Mouse (Mus musculus) urinary bladder, postnatal 14 days (tissue): ENCODE measurements around the gene Itgad.
"Not testable (repeated sequence)": the region's sequence is repeated elsewhere in the genome, so short reads cannot be mapped to it uniquely, and the experiment has no call there.

Source experiments
- DNase-seq: peaks from one replicate; pipeline ENCODE4 v3.0.0; 2021; ENCODE audit warnings: low spot score

Itgad gene

DNA sequence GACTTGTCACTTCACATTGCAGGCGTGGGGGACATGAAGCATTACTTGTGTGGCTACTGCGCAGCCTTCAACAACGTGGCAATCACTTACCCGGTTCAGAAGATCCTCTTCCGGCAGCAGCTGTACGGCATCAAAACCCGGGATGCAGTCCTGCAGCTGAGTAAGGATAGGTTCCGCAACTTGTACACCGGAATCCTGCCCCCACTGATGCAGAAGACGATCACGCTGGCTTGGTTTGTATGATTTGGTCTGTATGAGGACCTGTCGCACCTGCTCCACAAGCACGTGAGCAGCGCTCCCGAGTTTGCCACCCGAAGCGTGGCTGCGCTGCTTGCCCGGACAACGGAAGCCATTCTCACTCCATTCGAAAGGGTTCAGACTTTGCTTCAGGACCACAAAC, at the start of gene Itgad:
TSS of gene Itgad (plus strand) at position 301 of the 400 bp plus-strand sequence.
- DNase-seq = no peak

DNA sequence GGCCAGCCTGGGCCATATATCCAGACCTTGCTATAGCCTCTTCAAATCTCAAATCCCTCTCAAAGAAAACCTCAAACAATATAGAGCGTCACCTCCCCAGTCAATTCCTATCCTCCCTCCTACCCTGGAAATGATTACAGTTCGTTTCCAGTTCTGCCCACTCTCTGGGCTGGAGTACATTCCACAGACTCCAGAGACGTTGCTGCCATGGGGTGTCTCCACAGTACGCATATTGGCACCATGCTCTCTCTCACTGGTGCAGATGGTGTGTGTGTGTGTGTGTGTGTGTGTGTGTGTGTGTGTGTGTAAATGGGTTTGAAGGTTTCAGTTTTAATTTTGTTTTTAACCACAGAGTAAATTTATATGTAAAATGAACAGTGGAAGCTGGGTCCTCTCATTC, 48.9 kb upstream of the Itgad start:
- no peak for DNase-seq

DNA sequence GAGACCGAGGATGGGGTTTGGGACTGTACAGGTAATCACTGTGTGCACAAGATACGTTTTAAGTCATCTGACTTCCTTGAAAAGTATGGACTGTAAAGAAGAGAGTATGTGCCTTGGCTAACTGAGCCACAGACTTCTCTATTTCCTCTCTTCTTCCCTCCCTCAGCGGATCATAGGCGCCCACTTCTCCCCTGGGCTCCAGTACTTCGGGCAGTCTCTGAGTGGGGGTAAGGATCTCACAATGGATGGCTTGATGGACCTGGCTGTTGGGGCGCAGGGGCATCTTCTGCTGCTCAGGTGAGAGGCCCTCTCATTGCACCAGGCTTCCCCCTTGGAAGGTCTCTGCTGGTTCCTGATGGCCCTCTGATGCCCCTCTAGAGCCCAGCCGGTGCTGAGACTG, 46.7 kb upstream of the Itgad start:
- no peak for DNase-seq

DNA sequence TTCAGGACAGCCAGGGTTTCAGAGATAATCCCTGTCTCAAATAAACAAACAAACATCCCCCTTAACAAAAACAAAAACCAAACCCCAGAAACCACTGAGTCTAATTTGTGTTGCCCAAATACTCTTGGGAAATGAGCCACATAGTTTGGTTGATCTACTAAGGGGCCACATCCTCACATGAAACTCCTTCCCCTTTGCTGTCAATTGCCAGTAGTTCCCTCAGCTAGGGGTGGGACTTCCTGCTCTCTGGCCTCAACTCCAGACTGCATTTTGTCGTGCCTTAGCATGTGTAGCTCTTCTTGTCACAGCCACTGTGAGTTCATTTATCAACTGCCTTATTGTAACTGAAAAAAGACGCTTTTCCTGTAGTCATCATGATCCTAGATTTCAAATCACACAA, 43.9 kb upstream of the Itgad start:
- DNase-seq = no peak

DNA sequence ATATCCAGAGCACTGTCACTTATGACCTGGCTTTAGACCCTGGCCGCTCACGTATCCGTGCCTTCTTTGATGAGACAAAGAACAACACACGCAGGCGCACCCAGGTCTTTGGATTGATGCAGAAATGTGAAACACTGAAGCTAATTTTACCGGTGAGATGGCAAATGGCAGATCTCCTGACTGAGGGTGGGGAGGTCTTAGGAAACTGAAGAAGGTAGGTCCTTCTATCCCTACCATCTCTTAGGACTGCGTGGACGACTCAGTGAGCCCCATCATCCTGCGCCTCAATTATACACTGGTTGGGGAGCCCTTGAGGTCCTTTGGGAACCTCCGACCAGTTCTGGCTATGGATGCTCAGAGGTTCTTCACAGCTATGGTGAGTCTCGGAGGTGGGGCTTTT, 42.0 kb upstream of the Itgad start:
- DNase-seq = no peak

DNA sequence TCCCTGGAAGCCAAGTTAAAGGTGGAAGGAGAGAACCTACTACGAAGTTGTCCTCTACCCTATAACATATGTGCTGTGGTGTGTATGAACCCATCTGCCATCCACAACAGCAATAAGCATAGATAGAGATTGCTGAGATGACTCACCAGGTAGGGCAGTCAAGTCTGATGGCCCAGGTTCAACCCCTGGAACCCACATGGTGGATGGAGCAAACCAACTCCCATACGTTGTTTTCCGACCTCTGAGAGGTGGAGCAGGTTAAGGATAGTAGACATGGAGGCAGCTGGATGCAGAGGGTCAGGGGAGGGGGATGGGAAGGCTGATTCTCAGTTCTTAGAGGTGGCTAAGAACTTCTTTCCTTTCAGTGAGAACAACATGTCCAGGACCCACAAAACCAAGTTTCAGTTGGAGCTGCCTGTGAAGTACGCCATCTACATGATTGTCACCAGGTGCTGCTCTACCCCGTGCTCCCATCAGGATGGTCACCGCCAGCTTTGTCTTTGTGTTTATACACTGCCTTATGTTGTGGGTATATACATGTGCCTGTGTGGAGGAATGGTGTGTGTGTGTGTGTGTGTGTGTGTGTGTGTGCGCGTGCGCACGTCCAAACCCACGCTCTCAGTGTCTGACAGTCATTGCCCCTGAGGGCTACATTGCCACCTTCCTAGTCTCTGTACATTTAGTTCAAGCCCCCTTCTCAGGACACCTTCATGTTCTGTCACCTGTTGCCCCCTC, 39.6 kb upstream of the Itgad start:
- DNase-seq = no peak

DNA sequence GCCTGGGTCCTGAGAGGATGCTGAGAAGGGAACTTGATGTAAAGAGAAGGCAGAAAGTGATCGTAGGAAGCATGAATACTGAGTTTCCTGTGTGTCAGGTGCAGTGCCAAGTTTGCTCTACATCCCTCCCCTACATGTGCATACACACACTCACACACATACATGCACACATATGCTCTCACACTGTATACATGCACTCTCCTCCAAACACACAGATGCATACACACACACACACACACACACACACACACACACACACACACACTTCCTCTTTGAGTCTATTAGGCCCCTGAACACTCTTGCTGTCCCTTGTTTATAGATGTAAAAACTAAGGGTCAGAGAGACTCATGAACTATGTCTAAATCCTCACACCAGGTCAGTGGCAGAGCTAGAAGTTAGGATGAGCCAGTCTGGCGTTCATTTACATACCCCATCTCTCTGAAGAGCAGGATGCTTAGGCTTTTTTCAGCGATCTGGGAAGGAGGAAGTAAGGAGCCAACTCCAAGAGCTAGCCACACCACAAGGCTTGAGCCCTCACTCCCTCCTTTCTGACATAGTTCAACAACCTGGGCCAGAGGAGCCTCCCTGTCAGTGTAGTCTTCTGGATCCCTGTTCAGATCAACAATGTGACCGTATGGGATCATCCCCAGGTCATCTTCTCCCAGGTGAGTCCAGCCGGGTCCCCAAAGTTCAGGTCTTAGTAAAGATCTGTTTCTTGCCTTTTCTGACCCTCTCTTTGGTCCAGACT, 38.8 kb upstream of the Itgad start:
- DNase-seq = no peak

DNA sequence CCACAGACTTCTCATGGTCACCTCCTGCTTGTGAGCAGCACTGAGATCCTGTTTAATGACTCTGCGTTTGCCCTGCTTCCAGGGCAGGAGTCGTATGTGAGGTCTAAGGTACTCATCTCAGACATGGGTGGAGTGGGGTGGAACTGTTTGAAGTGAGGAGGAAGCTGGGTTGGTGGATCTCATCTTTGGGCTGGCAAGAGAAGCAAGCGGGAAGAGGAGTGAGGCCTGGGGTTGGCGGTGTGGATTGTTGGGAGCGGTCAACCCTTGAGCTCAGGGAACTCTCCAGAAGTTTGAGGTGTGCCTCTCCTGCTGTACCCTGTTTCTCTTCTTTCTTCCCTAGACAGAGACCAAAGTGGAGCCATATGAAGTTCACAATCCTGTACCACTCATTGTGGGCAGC, 37.8 kb upstream of the Itgad start:
- no peak for DNase-seq

DNA sequence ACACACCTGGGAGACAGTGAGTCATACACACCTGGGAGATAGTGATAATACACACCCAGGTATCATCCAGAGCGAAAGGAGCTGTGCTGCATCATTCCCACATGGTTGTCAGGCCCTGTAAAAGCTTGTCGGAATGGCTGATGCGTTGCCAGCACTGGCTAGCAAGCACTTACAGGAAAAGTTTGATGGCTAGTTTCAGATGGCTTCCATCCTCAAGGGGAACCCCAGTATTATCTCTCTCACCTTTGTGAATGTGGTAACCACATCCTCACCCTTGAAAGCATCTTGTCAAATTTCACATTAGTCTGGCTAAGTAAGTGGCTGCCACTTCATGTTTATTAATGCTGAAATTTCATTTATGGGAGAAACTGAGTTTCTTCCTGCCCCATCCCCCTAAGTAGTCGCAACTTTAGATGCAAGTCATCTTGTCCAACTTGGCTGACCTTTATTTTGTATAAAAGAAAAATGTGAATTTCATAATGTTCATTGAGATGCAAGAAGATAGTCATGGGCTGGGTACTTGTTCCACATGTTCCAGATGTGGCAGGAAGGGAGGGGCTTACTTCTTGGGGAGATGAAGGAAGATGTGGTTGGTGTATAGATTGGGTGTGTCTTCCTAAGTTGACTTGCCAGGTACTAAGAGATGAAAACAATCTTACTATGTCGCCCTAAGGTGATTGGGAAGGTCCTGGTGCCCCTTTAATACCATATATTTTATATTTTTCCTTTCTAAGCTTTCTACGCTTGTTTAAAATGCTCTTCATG, 34.3 kb upstream of the Itgad start:
- no peak for DNase-seq

DNA sequence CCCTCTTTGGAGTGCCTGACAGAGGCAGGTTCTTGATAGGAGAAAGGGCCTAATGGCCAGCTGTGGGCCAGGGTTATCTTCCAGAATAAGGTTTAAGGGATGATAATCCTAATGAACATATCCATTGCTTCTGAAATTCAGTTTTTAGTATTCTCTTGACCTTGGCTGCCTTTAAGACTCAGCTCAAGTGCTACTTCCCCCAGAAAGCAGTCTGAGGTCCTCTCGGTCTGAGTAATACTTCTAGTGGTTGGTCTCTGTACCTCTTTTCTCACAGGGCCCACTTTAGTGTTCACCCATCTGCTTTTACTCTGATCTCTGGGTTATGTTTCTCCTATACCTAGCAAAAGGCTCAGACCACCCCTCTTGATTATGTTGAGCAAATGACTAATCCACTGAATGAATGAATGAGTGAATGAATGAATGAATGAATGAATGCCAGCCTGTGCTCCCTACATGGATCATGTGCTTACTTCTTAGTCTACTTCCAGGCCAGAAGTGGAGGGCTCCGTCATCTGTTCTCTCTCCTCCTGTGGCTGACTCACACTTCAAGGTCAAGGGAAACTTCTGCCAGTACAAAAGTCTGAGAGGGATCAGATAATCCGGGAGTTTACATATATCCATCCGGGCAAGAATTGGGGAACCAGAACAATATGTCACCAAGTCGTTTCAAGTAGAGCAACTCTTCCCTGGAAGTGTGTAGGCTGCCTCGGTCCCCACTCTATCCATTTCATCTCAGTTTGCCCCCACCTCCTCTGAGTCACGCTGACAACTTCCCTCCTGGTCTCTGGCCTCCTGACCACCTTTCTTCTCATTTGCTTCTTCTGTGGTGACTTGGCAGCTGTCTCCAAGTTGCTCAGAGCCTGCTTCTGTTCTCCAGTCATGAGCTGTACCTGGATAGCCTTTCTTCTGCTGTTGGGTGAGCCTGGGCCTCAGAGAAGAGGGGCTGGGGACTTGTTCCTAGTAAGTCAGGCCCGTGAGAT, 25.1 kb upstream of the Itgad start, which contains the start of gene Itgax:
TSS of gene Itgax (plus strand) at position 807 of the 980 bp plus-strand sequence.
- DNase-seq = no peak

DNA sequence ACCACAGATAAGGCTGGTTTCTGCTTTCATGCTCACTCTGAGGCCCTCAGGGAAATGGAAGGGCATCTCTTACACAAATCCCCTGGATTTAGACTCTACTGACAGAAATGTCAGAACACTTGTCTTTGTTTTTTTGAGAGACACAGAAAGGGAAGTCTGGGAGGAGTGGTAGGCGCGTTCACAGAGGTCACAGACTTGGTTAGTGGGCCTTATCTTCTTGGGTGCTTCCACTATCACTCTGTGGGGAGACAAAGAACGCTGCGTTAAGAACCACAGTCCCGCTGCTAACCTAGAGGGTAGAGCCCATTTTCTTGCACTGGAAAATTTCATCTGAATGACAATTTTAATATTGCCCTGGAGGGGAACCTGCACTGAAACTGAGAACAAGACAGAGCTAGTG, 22.0 kb upstream of the Itgad start:
- DNase-seq = no peak

DNA sequence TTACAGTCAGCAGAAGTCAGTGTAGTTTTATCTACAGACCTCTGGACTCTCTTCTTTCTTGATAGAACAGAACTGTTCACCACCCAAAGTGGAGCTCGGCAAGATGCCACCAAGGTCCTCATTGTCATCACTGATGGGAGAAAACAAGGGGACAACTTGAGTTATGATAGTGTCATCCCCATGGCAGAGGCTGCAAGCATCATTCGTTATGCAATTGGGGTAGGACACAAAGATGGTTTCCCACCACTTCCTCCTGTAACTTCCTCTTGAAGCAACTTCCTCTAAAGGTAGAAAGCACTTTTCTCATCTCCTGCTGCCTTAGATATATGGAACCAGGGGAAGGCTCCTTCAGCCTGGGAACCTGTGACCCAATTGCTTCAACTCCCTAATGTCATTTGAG, 20.6 kb upstream of the Itgad start:
- DNase-seq = no peak

DNA sequence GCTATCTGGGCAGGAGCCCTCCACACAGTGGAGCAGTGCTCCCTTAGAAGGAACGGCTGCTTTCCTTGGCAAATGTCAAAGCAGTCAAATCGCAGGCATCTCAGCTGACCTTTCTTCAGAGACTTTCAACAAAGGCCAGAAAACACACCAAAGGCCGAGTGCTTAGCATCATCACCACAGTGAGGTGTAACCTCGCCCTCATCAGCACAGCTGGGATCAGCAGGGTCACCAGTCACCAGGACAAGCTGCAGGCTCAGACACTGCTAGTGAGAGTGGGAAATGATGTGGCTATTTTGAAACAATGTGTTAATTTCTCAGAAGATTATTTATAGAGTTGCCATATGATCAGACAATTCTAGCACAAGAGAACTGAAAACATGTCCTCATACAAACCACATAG, 17.2 kb upstream of the Itgad start:
- no peak for DNase-seq

DNA sequence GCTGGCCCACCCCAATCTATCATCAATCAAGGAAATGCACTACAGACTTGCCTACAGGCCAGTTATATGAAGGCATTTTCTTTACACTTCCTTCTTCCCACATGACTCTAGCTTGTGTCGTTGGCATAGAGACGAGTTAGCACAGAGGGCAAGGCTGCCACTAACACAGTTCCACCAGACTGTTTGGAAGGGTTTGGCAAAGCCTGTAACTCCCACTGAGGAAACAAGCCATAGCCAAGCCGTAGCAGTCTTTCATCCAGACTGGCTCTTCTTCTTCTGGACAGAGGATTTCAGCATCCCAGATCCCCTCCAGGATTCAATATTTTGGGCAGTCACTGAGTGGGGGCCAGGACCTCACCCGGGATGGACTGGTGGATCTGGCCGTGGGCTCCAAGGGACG, 14.6 kb upstream of the Itgad start:
- no peak for DNase-seq

DNA sequence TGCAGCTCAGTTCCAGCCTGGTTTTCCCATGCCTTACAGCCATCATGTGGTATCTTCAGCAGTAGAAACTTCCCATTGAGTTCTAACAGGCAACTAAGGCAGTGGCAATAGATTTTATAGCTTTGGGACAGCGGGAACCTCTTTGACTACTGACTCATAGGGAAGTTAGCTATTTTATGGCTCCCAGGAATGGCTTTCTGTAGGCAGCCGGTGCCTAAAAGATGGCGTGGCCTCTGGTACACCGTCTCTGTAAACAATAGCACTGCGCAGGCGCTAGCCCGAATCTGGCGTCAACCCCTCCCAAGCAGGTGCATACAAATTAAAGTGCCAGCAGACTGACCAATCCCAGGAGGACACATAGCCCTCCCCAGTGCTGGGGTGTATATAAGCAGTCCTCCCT, 3.2 kb upstream of the Itgad start:
- DNase-seq = no peak

DNA sequence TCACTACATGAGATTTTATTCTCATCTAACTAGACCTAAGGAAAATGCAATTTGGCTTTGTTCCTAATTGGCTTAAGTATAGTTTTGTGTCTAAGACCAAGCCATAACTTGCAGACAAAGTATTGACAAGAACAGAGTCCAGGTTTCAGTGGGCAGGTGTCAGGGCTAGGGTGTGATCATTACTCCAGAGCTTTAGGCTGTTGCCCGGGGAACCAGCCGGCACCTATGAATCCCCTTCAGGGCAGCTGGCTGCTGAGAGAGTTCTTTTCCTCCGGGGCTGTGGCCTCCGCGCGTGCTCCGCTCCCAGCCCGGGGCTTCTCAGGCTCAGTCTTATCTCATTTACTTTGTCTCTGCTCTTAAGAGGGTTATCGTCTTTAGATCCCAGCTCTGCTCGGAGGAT, 748 bp downstream of the Itgad start:
- DNase-seq = no peak

DNA sequence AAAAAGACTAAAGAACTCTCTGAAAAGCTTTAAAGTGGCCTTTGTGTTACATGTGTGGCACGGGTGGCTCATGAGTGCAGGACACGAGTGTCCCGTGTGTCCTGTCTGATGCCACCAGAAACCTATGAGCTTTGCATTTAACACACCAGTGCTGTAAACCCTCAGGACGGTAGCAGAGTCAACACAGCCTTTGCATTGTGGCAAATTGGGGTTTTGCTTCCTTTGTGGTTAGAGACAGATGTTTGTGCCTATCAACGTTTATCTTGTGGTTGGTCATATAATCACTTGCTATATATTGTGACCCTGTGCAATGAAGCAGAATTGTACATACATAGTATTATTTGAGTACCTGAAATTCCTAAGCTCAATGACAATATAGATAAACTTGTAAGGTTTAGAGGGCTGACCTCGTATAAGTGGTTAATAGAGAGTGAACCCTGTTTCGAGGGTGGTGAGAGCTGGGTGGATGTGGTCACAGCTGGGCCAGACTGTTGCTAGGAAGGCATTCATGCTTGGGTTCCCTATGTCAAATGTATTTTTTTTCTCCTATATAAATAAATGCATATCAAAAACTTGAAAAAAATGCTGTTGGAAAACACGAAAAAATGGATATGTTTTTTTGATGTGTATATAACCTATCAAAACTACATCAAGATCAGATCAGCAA, 4.6 kb downstream of the Itgad start:
- not testable (repeated sequence) for DNase-seq

DNA sequence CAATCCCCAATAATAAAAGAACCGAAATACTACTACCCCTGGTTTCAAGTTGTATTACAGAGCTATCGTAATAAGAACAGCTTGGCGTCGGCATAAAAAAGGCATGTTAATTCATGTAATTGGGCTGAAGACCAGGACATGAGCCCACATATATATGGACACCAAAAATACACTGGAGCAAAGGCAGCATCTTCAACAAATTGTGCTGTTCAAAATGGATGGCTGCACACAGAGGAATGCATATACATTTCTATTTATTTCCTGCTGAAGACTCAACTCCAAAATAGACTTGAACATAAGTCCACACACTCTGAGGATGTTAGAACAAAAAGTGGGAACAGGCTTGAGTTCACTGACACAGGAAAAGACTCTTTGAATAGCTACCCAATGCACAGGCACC, 9.8 kb downstream of the Itgad start:
- DNase-seq = no peak

DNA sequence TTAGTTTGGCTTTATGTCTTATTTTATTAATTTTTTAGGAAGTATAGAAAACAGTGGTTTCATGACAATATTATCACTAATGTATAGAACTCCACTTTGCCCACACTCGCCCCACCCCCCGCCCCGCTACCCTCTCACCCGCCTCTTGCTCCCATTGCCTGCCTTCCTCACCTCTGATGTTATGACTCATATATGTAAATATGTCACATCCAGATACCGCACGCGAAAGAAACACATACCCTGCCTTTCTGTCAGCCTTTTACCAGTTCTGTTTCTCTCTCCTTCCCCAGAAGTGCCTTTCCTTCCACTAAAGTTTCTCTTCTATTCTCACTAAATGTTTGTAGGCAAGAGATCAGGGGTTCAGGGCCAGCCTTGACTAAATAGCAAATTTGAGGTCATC, 12.2 kb downstream of the Itgad start:
- no peak for DNase-seq

DNA sequence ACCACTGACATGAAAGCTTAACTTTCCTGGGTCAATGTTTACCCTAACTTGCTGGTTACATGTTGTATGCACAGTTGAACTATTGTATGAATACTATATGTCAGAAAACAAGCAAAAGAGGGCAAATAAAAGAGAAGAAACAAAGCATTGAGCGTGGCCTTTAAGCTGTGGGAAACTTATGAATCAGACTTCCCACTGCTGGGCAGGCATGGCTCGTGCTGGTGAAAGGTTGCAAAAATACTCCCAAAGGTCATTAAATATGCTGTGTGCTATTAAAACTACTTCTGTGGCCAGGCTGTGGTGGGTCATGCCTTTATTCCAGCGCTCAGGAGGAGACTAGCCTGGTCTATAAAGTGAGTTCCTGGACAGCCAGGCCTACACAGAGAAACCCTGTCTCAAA, 15.8 kb downstream of the Itgad start:
- no peak for DNase-seq

DNA sequence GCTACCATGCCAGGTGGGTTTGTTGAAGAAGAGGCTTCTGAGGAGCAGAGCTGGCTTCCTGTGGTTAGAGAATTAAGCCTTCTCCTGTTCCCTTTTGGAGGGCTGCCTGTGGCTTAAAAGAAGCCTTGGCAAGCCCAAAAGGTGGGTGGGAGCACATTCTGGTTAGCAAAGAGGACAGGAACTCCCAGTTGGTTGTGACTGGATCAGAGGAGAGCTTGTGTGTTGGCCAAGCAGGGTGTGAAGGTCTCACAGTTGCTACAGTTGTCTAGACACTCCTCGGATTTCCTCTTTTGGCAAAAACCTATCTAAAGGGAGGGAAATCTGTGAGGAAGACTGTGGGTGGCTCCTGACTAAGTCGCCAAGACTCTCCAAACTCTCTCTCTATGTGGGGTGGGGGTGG, 24.2 kb downstream of the Itgad start:
- no peak for DNase-seq
